Mouse (Mus musculus) hindbrain, postnatal 0 days (tissue): ENCODE measurements around the gene Prr7. TPM values are rescaled to one million over a fixed set of nuclear protein-coding genes. Genes with fewer than 3 reads are reported as not detected.
A peak's percentile ranks its signal among the peaks of the same experiment; 100 is the strongest.

Experiments
- ATAC-seq: fragments of 200-750 bp; cut with Nextera tagmentation; 2 replicates; pipeline ENCODE4 v1.8.0; 2017; ENCODE audit warnings: mild to moderate bottlenecking, moderate TSS enrichment, moderate library complexity
- DNase-seq: peaks from one replicate; pipeline ENCODE4 v3.0.0-alpha.2; 2015; ENCODE audit warnings: low spot score
- H3K27ac ChIP-seq: fragments of 300-500 bp; sonication (generic); 2 replicates; pipeline ENCODE4 v1.5.1; 2014; ENCODE audit warnings: mild to moderate bottlenecking
- H3K27me3 ChIP-seq: fragments of 300-500 bp; sonication (generic); 2 replicates; pipeline ENCODE4 v1.6.1; 2014; ENCODE audit warnings: low read length, mixed read lengths; ENCODE audit not compliant: insufficient read depth
- H3K36me3 ChIP-seq: fragments of 300-500 bp; sonication (generic); 2 replicates; pipeline ENCODE4 v1.6.1; 2014; ENCODE audit warnings: low read length, mixed read lengths; ENCODE audit not compliant: insufficient read depth
- H3K4me1 ChIP-seq: fragments of 300-500 bp; sonication (generic); 2 replicates; pipeline ENCODE4 v1.6.1; 2014; ENCODE audit warnings: antibody characterized with exemption, low read length, mixed read lengths; ENCODE audit not compliant: insufficient read depth
- H3K4me2 ChIP-seq: fragments of 300-500 bp; sonication (generic); 2 replicates; pipeline ENCODE4 v1.6.1; 2014; ENCODE audit warnings: low read depth, mild to moderate bottlenecking, low read length, moderate library complexity, mixed read lengths
- H3K4me3 ChIP-seq: fragments of 300-500 bp; sonication (generic); 2 replicates; pipeline ENCODE4 v1.5.1; 2014; ENCODE audit warnings: low read length
- H3K9ac ChIP-seq: fragments of 300-500 bp; sonication (generic); replicated peaks from 2 replicates; pipeline ENCODE4 v1.6.1; 2014; ENCODE audit warnings: mild to moderate bottlenecking, low read length, moderate library complexity, mixed read lengths
- H3K9me3 ChIP-seq: fragments of 300-500 bp; sonication (generic); 2 replicates; pipeline ENCODE4 v1.6.1; 2016; ENCODE audit warnings: low read length, mixed read lengths
- CTCF ChIP-seq: IDR thresholded peaks from 2 replicates; pipeline ENCODE4 v1.5.1; 2016; ENCODE audit warnings: antibody characterized with exemption, control low read depth, low read depth
- WGBS: fragments of 180-500 bp; shearing (Covaris S2); extraction: QIAGEN DNeasy Blood & Tissue Kit; methylation state at CpG from one replicate; pipeline ENCODE4 v1.1.7; 2014; 5-methylcytosine and 5-hydroxymethylcytosine counted together
- polyA plus RNA-seq: library from polyadenylated mRNA; unstranded; fragments of >200 nt; fragmentation: Nextera tagmentation; extraction: Ambion mirVana; gene quantifications from 2 replicates; pipeline ENCODE4 v1.2.1, GENCODE M21; 2015
- total RNA-seq: library from RNA; depleted of rRNA; stranded (reverse); fragments of >200 nt; gene quantifications from 2 replicates; pipeline ENCODE4 v1.2.3, GENCODE M21; 2014

The Prr7 gene
- total and polyA plus RNA-seq, 2 experiments from 2014 or later: 4.6 to 106 TPM

- Histone ChIP-seq H3K4me3 (peak overlapping the region; percentile 71), H3K4me1 (peaks cover 23% of the 10 kb centered on the region), H3K4me2 (peak overlapping the region; percentile 89), H3K9me3 (no peaks in the 10 kb centered on the region), H3K36me3 (peaks cover 37% of the 10 kb centered on the region), H3K9ac (peak overlapping the region; percentile 35), H3K27me3 (no peaks in the 10 kb centered on the region), H3K27ac (peak overlapping the region; percentile 99)
- DNase-seq (no peak), ATAC-seq (no peak)
- no peak for TF ChIP-seq CTCF
- WGBS: 17% methylated on average over 9 of the region's 9 CpGs
Observed at GRCm38 (mm10) chr13:55483071-55483470, 19.0 kb downstream of the Prr7 start.

DNA sequence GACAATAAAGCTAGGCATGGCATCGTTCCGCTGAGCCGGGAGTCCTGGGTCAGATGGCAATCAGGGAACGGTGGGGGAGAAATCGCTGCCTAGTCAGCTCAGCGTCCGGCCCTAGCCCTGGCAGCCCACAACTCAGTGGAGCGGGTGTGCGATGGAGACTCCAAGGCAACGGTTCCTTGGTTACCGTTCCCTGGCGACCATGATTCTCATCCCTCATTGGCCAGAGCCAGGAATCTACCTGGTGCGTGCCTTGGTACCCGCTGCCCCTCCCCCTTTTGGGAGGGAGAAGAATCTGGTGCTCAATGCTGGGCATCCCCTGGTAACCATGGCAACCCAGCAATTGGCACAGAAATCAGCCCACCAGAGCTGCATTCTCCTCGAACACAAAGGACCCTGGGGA lies 19.5 kb downstream of the Prr7 start:
- peaks cover 23% of the 10 kb centered on the region for H3K4me1 ChIP-seq
- no peaks in the 10 kb centered on the region for H3K9me3 ChIP-seq

DNA sequence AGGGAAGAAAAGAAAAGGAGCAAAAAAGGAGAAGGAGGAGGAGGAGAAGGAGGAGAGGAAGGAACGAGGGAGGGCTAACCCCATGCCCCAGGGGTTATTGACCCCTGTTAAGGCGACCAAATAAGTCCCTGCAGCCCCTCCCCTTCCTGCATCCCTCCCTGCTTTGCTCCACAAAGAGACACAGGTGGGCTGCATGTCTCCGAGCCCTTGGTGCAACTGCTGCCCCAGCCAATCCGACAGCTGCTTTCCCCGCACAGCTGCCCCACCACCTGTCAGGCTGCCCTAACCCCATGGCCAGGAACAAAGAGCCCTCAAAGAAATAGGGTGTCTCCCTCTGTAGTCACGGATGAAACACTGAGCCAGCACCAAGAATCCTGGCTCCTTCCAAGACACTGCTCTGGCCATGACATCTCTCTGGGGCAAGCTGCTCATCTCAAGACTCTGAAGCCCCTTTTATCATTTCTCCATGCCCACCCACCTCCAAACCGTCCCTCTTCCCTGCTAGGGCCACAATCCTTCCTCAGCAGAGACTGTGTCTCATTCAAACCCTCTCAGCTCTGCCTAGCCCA lies 20.5 kb downstream of the Prr7 start:
- Histone ChIP-seq H3K4me2 (peak overlapping the region; percentile 89), H3K27me3 (no peaks in the 10 kb centered on the region), H3K9ac (peak overlapping the region; percentile 99), H3K27ac (peak overlapping the region; percentile 99), H3K36me3 (peaks cover 26% of the 10 kb centered on the region), H3K9me3 (no peaks in the 10 kb centered on the region), H3K4me3 (peak overlapping the region; percentile 71), H3K4me1 (peaks cover 23% of the 10 kb centered on the region)
- peak; percentile 34 for DNase-seq
- ATAC-seq: no peak
- TF ChIP-seq CTCF: no peak
- 13% methylated on average over 7 of the region's 7 CpGs for WGBS

More for the DNA sequence above, 19.5 kb downstream of the Prr7 start:
- Histone ChIP-seq H3K9ac (peak overlapping the region; percentile 41), H3K36me3 (peaks cover 36% of the 10 kb centered on the region), H3K27ac (peak overlapping the region; percentile 99), H3K4me3 (peak overlapping the region; percentile 71), H3K27me3 (no peaks in the 10 kb centered on the region), H3K4me2 (peak overlapping the region; percentile 89)
- ATAC-seq (peak; percentile 85), DNase-seq (peak; percentile 95)
- WGBS: 6% methylated on average over 15 of the region's 15 CpGs
- no peak for TF ChIP-seq CTCF

GRCm38 (mm10) chr13:55486029-55486794 lies 22.1 kb downstream of the Prr7 start:
- peaks cover 23% of the 10 kb centered on the region for H3K4me1 ChIP-seq

DNA sequence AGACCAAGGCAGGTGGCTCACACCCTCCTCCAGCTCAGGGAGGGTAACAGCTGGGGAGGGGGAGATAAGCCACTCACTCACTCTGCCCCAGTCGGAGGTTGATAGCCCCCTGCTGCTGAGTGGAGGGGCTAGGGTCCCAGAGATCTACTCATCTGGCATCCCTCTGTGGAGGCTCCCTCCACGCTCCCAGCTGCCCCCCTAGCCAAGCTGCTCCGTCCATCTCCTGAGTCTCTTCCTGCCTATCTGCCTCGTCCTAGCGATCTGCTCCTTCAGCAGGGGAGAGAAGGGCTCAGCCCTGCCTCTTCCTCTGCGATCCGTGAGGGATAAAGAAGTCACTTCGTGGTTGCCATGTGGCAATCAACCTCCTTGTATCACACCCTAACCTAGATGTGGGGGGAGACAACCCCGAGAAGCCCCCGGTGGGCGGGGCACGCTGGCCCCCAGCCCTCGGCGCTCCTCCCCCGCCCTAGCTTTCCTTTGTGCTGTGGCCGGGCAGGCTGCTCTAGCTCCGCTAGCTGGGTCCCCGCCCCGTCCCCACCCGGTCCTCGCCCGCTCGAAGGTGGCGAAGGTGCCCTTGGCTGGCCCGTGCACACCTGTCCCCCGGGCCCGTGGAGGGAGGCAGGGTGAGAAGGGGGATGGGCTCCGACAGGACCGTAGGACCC lies 23.0 kb downstream of the Prr7 start:
- Histone ChIP-seq H3K4me3 (peak overlapping the region; percentile 71), H3K36me3 (peaks cover 3% of the 10 kb centered on the region; the same call in 1 of the 2 replicates), H3K4me1 (peaks cover 23% of the 10 kb centered on the region), H3K27ac (peak overlapping the region; percentile 99), H3K27me3 (no peaks in the 10 kb centered on the region), H3K9me3 (no peaks in the 10 kb centered on the region), H3K4me2 (peak overlapping the region; percentile 89), H3K9ac (peak overlapping the region; percentile 99)
- no peak for TF ChIP-seq CTCF
- ATAC-seq: peak; percentile 48
- DNase-seq: peak; percentile 75
- WGBS: under 1% methylated on average over 28 of the region's 29 CpGs

More at GRCm38 (mm10) chr13:55486029-55486794, 22.1 kb downstream of the Prr7 start:
- Histone ChIP-seq H3K9ac (peak overlapping the region; percentile 99), H3K27ac (peak overlapping the region; percentile 99), H3K4me3 (peak overlapping the region; percentile 71), H3K27me3 (no peaks in the 10 kb centered on the region), H3K9me3 (no peaks in the 10 kb centered on the region), H3K4me2 (peak overlapping the region; percentile 89), H3K36me3 (peaks cover 10% of the 10 kb centered on the region; the same call in 1 of the 2 replicates)
- 0 out of 2 replicates have a peak, but pooled peaks have one; percentile 13 for TF ChIP-seq CTCF
- peak; percentile 62 for DNase-seq
- 21% methylated on average over 14 of the region's 14 CpGs for WGBS
- ATAC-seq: no peak

DNA sequence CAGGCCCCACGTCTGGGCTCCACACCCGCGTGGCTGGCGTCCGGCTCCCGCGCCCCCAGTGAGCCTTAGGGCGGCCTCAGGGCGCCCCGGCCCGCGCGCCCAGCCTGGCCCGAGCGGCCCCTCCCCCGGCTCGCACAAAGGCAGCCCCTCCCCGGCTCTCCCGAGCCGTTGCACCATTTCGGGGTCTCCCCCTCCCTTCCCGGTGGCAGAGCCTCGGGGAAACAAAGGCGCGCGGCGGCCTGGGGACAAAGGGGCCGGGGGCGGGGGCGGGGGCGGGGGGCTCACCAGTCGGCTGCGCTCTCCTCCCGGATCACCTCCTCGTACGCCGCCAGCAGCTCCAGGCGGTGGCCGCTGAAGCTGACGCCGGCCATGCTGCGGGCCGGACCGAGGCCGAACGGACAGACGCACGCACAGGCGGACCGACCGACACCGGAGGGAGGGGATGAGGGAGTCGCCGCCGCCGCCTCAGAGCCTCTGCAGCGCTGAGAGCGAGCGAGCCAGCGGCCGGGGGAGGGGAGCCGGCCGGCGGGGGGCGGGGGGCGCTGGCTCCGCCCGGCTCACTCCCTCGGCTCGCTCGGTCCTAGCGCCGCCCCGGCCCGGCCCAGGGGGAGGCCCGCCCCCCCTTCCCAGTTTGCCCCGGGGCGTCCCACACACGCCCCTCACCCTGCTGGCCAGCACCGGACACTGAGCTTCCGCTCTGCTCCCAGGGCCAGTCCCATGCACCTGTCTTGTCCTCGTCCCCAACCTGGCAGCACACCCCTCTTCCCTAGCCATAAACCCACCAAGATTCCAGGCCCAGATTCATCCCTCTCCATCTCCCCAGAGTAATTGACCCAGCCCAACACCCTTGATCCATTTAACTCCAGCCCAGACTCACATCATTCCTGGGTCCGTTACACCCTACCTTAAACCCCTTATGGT lies 23.8 kb downstream of the Prr7 start, which contains the start of gene Dbn1:
Gene Dbn1 (minus strand): TSS at position 534 of the 921 bp plus-strand sequence.
- Histone ChIP-seq H3K4me3 (peak within 1 kb of the TSS; percentile 71), H3K27ac (peak within 1 kb of the TSS; percentile 99), H3K9me3 (no peaks in the 10 kb centered on the region), H3K27me3 (no peaks in the 10 kb centered on the region), H3K4me1 (peaks cover 19% of the 10 kb centered on the region), H3K36me3 (no peaks in the 10 kb centered on the region), H3K4me2 (peak within 1 kb of the TSS; percentile 89), H3K9ac (peak within 1 kb of the TSS; percentile 99)
- no peak for TF ChIP-seq CTCF
- peak; percentile 88 for DNase-seq
- WGBS: under 1% methylated on average over 51 of the region's 83 CpGs
- peak; percentile 79 for ATAC-seq
